Mouse (Mus musculus): ENCODE data around the gene Nat8f1. TPM values are rescaled to one million over a fixed set of nuclear protein-coding genes. Genes with fewer than 3 reads are reported as not detected.

Gene Nat8f1
- polyA plus RNA-seq, 1 experiment from 2014 or later, result 8.5 TPM

DNA sequence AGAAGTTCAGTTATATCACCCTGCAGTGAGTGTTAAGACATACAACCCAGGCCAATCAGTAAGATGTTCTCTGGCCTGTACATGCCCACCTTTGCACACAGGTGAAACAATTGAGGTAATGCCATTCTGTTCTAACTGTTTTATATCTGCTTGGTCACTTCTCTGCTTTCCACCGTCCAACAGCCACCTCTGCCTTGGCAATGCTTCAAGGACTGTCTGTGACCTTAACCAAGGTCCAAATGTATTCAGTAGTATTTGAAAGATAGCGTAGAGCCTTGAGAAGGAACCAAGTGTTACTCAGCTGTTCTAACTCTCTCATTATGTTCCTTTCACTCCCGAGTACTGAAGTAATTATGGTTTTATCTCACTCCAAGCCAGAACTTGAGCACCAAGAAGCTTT is 52.9 kb downstream of the Nat8f1 start:
- no peaks in the 10 kb centered on the region for H3K4me1 ChIP-seq (ENCODE audit: control insufficient read depth, insufficient read depth, low read length)
- no peak overlapping the region for H3K4me2 ChIP-seq (replicated peaks; ENCODE audit: low read depth, low read length)
- no peak for ATAC-seq (ENCODE audit: low FRiP score, low TSS enrichment)
- no peaks in the 10 kb centered on the region for H3K27me3 ChIP-seq (ENCODE audit: control insufficient read depth, insufficient read depth, low read length)
- no peak overlapping the region for H3K27ac ChIP-seq (ENCODE audit: low read depth, low read length)
- H3K9ac ChIP-seq (ENCODE audit: low read depth, low read length), result no peak overlapping the region
- H3K4me3 ChIP-seq (ENCODE audit: low read length), result no peak overlapping the region
- 84% methylated on average over 3 of the region's 3 CpGs for WGBS
- no peaks in the 10 kb centered on the region for H3K36me3 ChIP-seq (ENCODE audit: control insufficient read depth, insufficient read depth, low read length)
- no peaks in the 10 kb centered on the region for H3K9me3 ChIP-seq (ENCODE audit: control insufficient read depth, low read length)

DNA sequence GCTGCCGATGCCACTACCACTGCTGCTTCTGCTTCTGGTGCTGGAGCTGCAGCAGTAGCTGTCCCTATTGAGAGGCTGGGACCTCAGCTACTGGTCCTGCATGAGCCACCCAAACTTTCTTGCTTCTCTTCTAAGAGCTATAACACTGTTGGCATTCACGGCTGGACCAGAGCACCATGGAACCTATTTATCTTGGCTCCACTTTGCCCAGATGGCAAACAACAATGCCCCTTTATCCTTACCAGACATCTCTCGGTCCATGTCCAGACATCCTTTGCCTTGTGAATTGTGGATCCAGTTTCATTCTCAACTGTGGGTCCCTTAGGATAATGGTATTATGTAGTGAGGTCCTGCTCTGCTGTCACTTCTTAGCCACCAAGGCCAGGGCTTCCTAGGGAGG is 54.2 kb downstream of the Nat8f1 start:
- ATAC-seq (ENCODE audit: low FRiP score, low TSS enrichment), result no peak
- no peak overlapping the region for H3K4me2 ChIP-seq (replicated peaks; ENCODE audit: low read depth, low read length)
- no peaks in the 10 kb centered on the region for H3K4me1 ChIP-seq (ENCODE audit: control insufficient read depth, insufficient read depth, low read length)
- H3K36me3 ChIP-seq (ENCODE audit: control insufficient read depth, insufficient read depth, low read length), result no peaks in the 10 kb centered on the region
- no peaks in the 10 kb centered on the region for H3K9me3 ChIP-seq (ENCODE audit: control insufficient read depth, low read length)
- H3K27me3 ChIP-seq (ENCODE audit: control insufficient read depth, insufficient read depth, low read length), result no peaks in the 10 kb centered on the region
- H3K4me3 ChIP-seq (ENCODE audit: low read length), result no peak overlapping the region
- no peak overlapping the region for H3K9ac ChIP-seq (ENCODE audit: low read depth, low read length)
- WGBS, result 85% methylated on average over 3 of the region's 3 CpGs
- H3K27ac ChIP-seq (ENCODE audit: low read depth, low read length), result no peak overlapping the region

Other genes starting within 250 kb of the Nat8f1 start
- gene Nat8f7, start 202.5 kb downstream of the Nat8f1 start, polyA plus RNA-seq (2014; fragmentation: Nextera tagmentation; extraction: Ambion mirVana), result not detected in 2 replicates
- 0.14 and 0.20 TPM in 2 replicates for gene Nat8f3, start 149.9 kb downstream of the Nat8f1 start, polyA plus RNA-seq (2014; fragmentation: Nextera tagmentation; extraction: Ambion mirVana)
- not detected in 2 replicates for gene Nat8f6, start 94.7 kb downstream of the Nat8f1 start, polyA plus RNA-seq (2014; fragmentation: Nextera tagmentation; extraction: Ambion mirVana)
- gene Nat8f5, start 94.7 kb downstream of the Nat8f1 start, polyA plus RNA-seq (2014; fragmentation: Nextera tagmentation; extraction: Ambion mirVana), result not detected in 2 replicates
- 0.29 and 0.64 TPM in 2 replicates for gene Nat8, start 83.6 kb downstream of the Nat8f1 start, polyA plus RNA-seq (2014; fragmentation: Nextera tagmentation; extraction: Ambion mirVana)
- gene Nat8f2, start 46.5 kb downstream of the Nat8f1 start, polyA plus RNA-seq (2014; fragmentation: Nextera tagmentation; extraction: Ambion mirVana), result 0.23 and 0.89 TPM in 2 replicates
- gene Nat8f4, start 10.8 kb downstream of the Nat8f1 start, polyA plus RNA-seq (2014; fragmentation: Nextera tagmentation; extraction: Ambion mirVana), result 2.7 and 5.8 TPM in 2 replicates
- 34.2 and 39.9 TPM in 2 replicates for gene Tprkb, start 3.8 kb downstream of the Nat8f1 start, polyA plus RNA-seq (2014; fragmentation: Nextera tagmentation; extraction: Ambion mirVana)
- gene Dusp11, start 46.0 kb upstream of the Nat8f1 start, polyA plus RNA-seq (2014; fragmentation: Nextera tagmentation; extraction: Ambion mirVana), result 36.0 and 62.8 TPM in 2 replicates
- not detected in 2 replicates for gene Figla, start 100.5 kb upstream of the Nat8f1 start, polyA plus RNA-seq (2014; fragmentation: Nextera tagmentation; extraction: Ambion mirVana)
- 1.9 and 2.6 TPM in 2 replicates for gene Add2, start 113.0 kb upstream of the Nat8f1 start, polyA plus RNA-seq (2014; fragmentation: Nextera tagmentation; extraction: Ambion mirVana)